Mouse (Mus musculus) yolk sac, embryonic 10.5 days (tissue): ENCODE results near the gene Zzef1.
"Not testable (repeated sequence)": the region's sequence is repeated elsewhere in the genome, so short reads cannot be mapped to it uniquely, and the experiment has no call there.

Experiments
- DNase-seq: peaks from one replicate; pipeline ENCODE4 v3.0.0-alpha.2; 2017; ENCODE audit warnings: low spot score

Gene Zzef1

DNA sequence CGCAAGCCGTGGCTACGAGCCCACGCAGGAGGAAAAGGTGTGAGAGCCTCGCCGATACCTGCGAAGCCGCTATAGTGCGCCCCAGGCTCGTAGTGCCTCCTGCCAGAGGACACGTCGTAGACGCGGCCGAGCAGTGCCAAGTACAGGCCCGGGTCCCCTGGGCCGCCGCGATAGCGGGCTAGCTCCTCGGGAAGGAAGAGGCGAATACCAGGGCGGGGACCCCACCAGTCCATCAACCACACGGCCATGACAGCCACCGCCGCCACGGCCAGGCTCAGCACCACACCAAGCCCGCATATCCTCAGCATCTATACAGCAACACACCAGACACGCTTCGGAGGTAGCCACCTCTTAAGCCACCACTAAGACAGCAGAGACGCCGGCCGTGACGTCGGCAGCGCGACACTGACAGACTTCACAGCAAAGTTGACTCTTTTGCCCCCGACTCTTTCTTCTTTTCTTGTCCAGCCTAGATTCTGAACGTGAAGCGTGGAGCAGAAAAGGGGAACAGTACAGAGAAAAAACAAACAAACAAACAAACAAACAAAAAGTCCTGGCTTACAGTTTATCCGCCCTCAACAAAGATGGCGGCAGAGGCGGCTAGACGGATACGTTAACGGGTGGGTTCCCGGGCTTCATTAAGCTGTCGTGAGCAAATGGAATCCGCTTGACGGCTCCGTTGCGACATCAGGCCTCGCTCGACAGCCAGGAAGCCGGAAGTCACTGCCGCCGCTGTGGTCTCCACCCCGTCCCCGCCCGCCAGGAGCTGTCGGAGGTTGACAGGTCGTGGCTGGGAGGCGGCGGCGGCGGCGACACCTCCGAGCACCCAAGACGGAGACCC, at the start of gene Zzef1, which contains the start of gene Cyb5d2:
TSS of gene Zzef1 (plus strand) at position 772 of the 841 bp plus-strand sequence.
TSS of gene Cyb5d2 (minus strand) at position 688 of the 841 bp plus-strand sequence.
- peak; percentile 93 for DNase-seq

DNA sequence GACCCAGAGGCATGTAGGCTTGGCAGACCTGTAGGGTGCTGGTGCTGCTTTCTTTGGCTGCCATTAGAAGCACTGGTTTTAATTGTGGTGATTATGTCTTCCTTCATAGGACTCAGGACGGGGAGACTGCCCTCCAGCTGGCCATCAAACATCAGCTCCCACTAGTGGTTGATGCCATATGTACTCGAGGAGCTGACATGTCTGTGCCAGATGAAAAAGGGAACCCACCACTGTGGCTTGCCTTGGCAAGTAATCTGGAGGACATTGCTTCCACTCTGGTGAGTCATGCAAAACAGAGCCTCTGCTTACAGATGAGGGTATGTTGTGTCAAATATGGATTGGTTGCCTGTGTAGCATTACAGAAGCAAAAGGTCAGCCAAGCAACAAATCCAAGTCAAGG, 44.1 kb upstream of the Zzef1 start:
- DNase-seq = no peak

DNA sequence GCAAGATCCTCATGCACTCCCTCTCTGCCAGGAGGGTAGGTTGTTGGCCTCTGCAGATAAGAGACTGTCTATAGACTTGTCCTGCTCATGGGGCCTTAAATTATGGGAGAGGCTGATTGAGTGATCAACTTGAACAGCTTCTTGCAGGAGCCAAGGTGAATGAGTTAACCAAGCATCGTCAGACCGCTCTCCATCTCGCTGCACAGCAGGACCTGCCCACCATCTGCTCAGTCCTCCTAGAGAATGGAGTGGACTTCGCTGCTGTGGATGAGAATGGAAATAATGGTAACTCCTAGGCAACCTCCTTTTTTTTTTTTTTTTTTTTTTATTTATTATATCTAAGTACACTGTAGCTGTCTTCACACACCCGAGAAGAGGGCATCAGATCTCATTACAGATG, 37.7 kb upstream of the Zzef1 start:
- DNase-seq = no peak

DNA sequence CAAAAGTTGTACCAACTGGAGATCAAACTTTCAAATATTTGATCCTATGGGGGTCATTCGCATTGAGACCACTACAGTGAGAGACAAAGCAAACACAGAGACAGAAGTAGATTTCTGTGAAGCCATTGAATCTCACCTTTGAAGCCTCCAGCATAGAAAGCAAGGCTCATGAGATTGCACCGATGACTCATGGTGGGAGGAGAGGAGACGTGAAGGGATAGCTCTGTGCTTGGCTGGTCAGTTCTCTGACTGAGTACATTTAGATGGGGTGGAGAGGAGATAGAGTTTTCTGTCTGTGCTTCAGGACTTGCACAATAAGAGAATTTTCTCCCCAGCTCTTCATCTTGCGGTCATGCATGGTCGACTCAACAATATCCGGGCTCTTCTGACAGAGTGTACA, 36.4 kb upstream of the Zzef1 start:
- DNase-seq = no peak

DNA sequence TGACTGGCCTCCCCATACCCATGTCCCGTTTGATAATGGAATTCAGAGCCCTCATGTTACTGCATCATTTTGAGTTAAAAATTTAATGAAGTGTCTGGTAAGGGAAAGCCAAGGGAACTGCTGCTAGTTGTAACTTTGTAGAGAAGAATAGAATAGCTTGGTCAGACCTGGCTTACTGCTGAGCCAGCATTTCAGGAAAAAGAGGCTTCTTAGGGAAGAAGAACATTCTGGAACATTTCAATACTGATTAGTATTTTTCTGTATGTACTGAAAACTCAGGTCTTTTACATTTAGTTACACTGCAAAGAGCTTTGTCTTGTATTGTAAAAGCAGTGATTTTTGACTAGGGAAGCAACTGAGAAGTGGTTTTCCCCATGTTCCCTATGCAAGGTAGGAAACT, 35.2 kb upstream of the Zzef1 start:
- DNase-seq = no peak

DNA sequence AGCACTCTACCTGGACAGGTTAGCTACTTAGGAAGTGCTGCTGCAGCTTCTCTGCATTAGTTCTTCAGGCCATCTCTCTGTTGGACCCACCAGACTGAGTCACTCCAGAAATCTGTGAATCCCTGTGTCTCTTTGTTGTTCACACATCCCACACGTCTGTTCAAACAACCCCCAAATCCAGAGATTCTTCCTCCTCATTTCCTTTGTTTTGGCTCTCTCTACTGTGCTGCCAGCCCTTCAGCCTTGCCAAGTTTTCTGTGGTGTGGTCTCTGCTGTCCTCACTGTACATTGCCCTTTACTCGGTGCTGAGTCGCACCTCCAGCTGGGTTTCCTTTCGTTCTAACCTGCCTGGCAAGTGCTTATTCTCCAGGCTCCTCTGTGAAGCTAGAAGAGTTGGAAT, 31.8 kb upstream of the Zzef1 start:
- DNase-seq = no peak

DNA sequence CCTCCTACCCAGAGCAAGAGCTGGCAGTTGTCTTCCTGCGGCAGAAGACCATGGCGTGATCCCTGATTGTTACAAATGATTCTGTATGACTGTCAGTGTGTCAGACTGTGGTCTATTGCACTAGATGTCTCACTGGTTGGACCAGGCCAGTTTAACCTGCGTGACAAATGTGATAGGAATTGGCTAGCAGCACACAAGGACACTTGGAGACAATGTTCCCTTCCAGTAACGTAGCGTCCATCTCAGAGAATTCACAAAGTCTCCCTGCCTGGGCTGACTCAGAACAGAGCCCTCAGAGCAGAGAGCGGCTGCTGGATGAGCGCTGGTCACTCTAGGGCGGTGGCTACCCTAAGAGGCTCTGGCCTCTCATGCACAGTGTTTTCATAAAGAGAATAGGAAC, 28.3 kb upstream of the Zzef1 start:
- no peak for DNase-seq

DNA sequence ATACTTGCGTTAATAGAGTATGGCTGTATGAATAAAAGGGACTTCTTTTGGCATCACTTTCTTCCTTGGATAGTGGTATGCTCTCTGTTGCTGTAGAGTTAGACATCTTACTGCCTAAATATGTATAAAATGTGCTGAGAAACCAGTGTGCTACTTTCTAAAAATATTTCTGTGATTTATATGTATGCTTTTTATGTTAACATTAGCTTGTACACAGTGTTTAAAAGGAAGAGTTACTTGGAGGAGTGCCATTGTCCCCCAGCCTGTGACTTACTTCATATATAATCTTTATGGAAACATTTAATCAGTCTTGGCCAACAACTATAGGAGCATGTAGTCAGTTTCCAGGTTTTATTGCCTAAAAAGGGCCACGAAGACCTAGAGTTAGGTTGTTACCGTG, 27.0 kb upstream of the Zzef1 start:
- no peak for DNase-seq

DNA sequence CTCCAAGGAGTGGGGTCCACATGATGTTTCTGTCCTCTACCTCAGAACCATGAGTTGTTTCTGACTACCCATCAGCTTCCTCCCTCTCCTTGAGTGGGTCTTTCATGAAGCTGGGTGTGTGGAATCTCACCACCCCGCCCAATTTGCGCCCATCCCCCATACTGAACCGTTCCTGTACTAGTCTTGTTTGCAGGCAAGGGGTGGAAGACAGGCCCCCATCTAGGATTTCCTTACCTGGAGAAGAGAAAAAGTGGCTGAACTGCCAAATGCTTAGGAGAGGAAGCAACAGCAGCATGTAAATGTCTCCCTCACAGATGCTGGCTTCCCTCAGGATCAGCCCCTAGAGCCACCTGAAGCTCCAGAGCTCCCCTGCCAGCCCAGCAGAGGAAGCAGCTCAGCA, 25.7 kb upstream of the Zzef1 start:
- no peak for DNase-seq

DNA sequence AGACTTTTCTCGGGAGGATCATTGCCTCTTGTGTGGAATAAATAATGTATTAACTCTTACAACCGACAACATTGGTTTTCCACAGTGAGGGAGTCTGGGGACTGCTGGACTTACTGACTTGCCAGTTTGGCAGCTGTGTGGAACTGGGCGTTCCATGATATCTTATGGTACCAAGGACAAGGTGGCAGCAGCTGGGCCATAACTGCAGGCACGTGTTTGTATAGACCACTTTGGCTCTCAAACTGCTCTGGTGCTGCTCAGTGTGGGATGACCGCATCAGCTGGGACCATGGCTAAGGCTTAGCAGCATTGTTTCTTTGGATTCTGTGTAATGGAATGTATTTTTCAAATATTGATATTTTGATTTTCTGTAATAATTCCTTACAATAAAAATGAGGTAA, 25.2 kb upstream of the Zzef1 start:
- DNase-seq = no peak

DNA sequence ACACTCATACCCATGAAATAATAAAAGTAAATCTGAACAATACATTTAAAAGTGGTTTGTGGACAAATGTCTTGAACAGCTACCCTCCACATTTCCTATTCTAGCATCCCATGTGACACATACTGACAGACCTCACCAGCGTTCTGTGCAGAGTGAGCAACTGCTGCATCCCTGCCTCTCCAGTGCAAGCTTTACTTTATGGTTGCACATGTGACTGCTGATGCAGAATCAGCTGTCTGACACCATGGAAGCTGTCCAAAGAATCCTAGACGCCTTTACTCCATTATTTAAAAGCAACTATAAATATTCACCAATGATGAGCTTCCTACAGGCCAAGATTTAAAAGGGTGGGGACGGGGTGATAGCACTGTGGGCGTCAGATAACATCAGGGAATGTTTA, 24.6 kb upstream of the Zzef1 start:
- no peak for DNase-seq

DNA sequence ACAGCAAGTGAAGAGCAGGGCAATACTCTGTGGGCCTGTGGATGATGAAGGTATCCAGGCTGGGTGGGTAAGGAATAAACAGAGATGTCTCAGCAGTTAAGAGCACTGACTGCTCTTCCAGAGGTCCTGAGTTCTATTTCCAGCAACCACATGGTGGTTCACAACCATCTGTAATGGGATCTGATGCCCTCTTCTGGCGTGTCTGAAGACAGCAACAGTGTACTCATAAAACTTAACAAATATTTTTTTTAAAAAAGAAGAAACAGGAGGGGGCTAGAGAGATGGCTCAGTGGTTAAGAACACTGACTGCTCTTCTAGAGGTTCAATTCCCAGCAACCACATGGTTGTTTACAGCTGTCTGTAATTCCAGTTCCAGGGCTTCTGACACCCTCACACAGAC, 23.4 kb upstream of the Zzef1 start:
- not testable (repeated sequence) for DNase-seq

DNA sequence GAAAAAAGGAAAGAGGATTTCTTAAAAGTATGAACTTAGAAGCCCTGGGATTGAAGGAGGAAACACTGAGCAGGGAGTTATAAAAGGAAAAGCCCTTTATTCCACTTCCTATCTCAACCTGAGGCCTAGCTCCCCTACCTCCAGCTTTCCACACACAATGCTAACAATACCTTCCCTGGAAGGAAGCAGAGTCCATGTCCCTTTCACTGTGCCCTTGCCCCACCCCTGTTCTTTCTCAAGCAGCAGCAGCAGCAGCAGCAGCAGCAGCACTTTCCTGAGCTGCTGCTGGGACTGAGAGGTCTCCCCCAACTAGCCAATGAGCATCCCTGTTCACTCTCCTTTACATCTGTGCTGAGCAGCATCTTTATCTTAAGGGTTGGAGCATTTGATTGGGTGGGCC, 17.1 kb upstream of the Zzef1 start:
- no peak for DNase-seq

DNA sequence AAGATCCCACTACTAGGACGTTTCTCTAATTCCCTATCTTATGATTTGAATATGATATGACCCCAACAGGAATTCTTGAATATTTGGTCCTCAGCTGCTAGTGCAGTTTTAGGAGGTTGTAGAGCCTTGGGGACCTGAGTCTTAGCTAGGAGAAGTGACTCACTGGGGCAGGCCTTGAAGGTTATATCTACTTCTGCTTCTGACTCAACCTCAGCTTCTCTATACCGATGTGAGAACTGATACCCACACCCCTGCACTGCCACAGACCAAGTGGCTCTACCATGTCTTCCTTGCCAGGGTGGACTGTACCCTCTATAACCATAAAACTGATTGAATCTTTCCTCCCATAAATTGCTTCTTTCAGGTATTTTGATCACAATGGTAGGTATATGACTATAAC, 13.9 kb upstream of the Zzef1 start:
- no peak for DNase-seq

DNA sequence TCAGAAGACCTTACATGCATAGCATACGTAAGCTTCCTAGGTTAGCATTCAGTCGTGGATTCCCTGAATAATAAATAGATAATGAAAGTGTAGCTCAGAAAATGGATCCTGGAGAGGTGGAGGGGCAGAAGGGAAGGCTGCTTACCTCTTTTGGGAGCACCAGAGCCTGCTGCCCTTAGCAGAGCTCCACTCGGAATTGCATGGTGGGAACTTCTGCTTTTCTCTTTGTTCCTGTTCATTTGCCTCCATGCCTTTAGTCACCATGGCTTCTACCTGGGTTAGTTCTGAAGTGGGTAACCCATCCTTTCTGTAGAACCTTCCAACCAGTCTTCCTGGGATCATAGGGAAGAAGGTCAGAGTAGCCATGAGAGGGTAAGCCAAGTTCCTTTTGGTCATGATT, 13.5 kb upstream of the Zzef1 start:
- DNase-seq = no peak

DNA sequence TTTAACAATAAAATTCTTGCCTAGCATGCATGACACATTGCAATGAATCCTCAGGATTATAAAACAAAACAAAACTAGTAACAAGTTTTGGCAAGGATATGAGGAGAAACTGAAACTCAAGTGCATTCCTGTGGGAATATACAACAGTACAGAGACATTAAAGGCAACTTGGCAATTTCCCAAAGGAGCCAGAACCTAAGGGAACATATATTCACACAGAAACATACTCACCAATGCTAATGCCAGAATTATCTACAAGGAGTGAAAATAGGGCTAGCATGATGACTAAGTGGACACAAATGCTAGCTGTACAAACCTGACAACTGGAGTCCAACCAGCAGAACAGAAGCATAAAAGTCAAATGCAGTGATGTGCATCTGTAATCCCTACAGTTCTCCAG, 4.0 kb upstream of the Zzef1 start:
- no peak for DNase-seq

DNA sequence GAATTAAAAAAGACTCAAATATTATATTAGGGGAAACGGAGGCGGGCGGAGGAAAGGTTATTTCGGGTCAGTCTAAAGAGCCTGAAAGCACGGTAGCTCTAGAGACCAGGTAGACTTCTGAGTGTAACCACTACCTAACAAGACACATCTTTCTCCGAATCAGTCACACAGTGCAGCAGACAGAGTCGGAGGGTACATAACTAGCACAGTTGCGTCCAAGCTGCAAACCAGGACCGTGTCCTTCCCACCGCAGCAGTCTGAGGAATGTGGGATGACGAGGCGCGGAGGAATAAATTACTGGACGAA, 924 bp upstream of the Zzef1 start:
- no peak for DNase-seq

DNA sequence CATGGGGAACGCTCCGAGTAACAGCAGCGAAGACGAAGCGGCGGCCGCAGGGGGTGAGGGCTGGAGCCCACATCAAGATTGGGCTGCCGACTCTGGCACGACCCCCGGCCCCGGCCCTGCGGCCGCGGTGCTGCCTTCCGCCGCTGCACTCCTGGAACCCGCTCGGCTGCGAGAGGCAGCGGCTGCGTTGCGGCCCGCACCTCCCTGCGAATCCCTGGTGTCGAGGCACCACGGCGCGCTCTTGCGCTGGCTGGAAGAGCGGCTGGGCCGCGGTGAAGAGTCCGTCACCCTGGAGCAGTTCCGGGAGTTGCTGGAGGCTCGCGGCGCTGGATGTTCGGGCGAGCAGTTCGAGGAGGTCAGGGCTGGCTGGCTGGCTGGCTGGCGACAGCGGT, 266 bp downstream of the Zzef1 start:
- no peak for DNase-seq

DNA sequence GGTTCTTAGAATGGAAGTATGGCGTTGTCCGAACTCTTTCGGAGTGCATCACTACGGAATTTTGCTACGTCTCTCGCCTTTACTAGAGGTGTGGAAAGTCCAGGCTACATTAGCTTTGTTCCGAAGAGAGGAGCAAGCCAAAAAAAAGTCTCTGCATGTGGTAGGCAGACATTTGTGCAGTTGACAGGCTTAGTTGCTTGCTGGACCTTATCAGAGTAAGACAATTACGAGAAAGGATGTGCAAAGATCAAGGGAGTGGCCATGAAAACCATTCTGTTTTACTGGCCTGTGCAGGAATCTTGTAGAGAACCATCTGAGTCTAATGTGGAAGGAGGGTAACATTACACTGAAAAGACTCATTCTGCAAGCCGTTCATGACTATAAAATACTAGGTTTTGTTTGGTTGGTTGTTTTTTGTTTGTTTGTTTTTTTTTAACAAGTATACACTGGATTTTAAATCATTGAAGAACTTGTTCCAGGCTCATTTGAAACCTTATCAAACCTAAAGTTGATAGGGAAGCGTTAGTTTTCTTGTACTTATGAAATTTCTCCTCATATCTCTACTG, 830 bp downstream of the Zzef1 start:
- DNase-seq = peak; percentile 4

DNA sequence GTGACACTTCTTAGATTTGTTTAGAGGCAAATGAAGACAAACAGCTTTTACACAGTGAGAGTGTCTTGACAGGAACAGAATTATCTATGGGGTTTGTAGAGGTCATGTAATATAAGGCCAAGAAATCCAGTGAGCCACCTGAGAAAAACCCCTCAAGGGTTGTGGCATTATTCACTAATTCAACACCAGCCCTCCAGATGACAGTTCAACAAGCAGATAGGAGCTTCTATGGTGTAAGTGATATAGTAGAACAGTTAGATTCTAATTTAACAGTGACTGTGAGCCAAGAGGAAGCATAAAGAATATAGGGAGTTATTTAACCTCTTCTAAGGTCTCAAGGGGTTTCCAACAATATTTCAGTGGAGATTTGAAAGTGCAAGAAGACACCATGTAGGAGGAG, 2.1 kb downstream of the Zzef1 start:
- DNase-seq = no peak

DNA sequence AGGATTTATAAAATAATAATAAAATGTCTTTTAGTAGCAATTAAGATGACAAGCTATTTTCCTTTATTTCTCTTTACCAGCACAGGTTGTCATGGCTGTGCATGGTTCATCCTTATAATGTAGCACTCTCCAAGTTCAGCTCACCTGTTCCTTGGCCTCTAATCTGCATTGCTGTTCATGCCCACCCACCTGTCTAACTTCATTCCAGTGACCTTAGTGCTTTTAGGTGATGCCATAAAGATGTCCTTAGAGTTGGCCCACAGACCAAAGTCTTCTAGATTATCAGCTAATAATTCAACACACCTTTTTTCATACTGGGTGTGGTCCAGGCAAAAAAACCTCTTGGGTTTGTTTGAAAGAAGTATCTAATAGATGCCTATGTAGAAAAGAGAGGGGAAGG, 5.2 kb downstream of the Zzef1 start:
- no peak for DNase-seq

DNA sequence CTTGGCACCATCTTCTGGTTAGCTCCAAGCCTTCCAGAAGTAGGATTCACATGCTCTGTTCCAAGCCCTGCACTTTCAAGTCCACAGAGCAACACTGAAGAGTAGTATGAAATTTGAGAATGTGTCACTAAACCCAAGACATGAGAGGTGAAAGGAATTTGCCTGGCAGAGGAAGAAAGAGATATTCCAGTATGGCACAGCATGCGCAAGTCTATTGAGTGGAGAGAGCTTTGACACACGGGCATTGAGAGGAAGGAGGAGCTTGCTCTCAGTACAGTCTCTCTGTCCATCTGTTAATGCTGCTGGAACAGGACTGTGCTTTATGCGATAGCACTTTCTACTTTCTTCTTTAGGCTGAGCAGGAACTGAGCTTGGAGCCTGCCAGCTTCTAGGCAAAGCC, 7.0 kb downstream of the Zzef1 start:
- no peak for DNase-seq

DNA sequence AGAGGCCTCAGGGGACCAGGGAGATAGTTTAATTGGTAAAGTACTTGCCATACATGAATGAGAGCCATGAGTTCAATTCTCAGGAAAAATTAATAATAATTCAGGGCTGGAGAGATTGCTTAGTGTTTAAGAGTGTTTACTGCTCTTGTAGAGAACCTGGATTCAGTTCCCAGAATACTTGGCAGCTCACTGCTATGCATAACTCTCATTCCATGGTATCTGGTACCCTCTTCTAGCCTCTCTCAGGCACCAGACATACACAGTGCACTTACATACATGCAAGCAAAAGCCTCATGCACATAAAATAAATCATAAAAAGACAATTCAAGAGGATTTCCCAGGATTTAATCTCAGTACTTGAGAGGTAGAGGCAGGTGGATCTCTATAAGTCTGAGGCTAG, 8.6 kb downstream of the Zzef1 start:
- DNase-seq = no peak

DNA sequence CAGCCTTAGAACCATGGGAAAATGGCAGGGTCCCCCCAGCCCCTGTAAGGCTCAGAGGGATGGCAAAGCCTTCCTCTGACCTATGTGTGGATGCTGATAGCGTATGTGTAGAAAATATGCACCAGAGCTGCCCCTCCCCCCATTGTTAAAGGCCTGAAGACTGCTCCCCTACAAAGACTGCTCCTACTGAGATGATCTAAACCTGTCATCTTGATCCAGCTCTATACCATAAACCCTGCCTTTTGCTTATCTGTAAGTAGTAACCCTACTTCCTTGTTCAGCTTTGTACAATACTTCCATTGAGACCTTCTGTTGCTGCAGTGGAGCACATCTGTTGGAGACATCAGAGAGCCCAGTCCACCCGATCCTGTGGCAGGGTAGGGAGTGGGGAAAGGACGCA, 9.2 kb downstream of the Zzef1 start:
- DNase-seq = no peak
